Mouse (Mus musculus) brain, embryonic 14.5 days (tissue): ENCODE results near the gene Ttc28.

Experiments
- CTCF ChIP-seq: fragments of 200-500 bp; IDR thresholded peaks from 2 replicates; pipeline ENCODE4 v1.5.1; 2012; ENCODE audit warnings: inconsistent platforms, mild to moderate bottlenecking, moderate library complexity, borderline replicate concordance; ENCODE audit not compliant: insufficient read depth, insufficient read length; ENCODE audit errors: extremely low read depth
- POLR2A ChIP-seq: fragments of 200-500 bp; IDR thresholded peaks from 2 replicates; pipeline ENCODE4 v1.6.1; 2012; ENCODE audit warnings: mild to moderate bottlenecking, inconsistent platforms, borderline replicate concordance; ENCODE audit not compliant: poor library complexity, insufficient read depth, insufficient read length, severe bottlenecking; ENCODE audit errors: extremely low read depth

GRCm38 (mm10) chr5:110888596-110888995, 9.0 kb downstream of the Ttc28 start:
- no peak for TF ChIP-seq CTCF
- no peak for TF ChIP-seq POLR2A
